Mouse (Mus musculus): ENCODE data around the gene Tmem174. TPM values are rescaled to one million over a fixed set of nuclear protein-coding genes. Genes with fewer than 3 reads are reported as not detected.

Tmem174 gene
- total and polyA plus RNA-seq, 2 experiments from 2014 or later, result 0.10 TPM; not detected in 1

DNA sequence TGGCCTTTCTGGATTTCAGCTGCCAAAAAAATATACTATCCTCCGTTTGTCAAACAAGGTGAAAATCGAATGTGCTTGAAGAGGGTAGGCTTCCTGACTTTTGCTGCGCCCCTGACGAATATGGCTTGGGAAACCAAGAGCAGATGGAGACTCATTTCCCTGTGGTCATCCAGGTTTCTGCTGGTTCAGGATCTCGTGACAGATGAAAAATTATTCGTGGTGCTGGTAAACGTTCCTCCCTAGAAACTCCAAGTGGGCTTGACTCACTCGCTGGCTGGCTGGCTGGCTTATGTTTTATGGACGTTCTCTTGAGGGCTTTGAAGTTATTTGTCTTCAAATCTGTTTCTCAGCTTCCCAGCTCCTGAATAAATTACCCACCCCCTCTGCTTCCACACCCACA, 47.6 kb downstream of the Tmem174 start:
- H3K4me3 ChIP-seq (ENCODE audit: low read depth, low read length), result no peak overlapping the region
- H3K36me3 ChIP-seq (ENCODE audit: insufficient read depth), result no peaks in the 10 kb centered on the region
- WGBS, result 56% methylated on average over 9 of the region's 9 CpGs
- TF ChIP-seq CTCF (IDR thresholded peaks at IDR 0.05; ENCODE audit: low read depth), result no peak
- no peak overlapping the region for H3K4me2 ChIP-seq (ENCODE audit: low read depth)
- DNase-seq (no peak), ATAC-seq (no peak)
- H3K9me3 ChIP-seq (ENCODE audit: low read length), result no peaks in the 10 kb centered on the region
- peaks cover 47% of the 10 kb centered on the region for H3K27me3 ChIP-seq (ENCODE audit: insufficient read depth, low read length)
- no peaks in the 10 kb centered on the region for H3K4me1 ChIP-seq (ENCODE audit: insufficient read depth)
- H3K9ac ChIP-seq, result no peak overlapping the region
- H3K27ac ChIP-seq (ENCODE audit: low read depth, low read length), result no peak overlapping the region

DNA sequence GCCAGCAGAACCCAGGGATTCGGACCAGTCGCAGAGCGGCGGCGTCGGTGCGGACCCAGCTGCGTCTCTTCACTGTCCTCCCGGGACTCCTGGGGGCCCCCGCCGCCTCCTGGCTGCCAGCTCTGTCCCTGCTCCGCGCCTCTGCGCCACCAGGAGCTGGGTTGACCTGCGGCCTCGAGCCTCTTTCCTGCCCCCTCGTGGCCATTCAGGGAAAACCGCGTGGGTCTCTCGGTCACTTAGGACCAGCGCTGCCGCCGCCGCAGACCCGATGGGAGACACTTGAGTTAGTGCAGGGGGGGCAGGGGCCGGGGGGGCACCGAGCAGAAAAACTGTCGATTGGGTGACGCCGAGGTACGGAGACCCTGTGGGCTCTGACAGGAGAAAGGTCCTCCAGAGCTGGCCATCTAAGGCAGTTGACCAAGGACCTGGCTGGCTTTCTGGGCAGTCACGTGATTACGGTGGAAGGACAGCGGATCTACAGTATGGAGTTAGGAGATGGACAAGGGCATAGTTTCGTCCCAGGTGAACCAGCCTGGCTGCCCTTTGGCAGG, 48.2 kb downstream of the Tmem174 start:
- H3K27ac ChIP-seq (ENCODE audit: low read depth, low read length), result no peak overlapping the region
- WGBS, result 3% methylated on average over 35 of the region's 35 CpGs
- H3K9me3 ChIP-seq (ENCODE audit: low read length), result no peaks in the 10 kb centered on the region
- H3K36me3 ChIP-seq (ENCODE audit: insufficient read depth), result no peaks in the 10 kb centered on the region
- peaks cover 52% of the 10 kb centered on the region for H3K27me3 ChIP-seq (ENCODE audit: insufficient read depth, low read length)
- peak; percentile 85 for TF ChIP-seq CTCF (IDR thresholded peaks at IDR 0.05; ENCODE audit: low read depth)
- H3K4me2 ChIP-seq (ENCODE audit: low read depth), result peak overlapping the region; percentile 61
- no peaks in the 10 kb centered on the region for H3K4me1 ChIP-seq (ENCODE audit: insufficient read depth)
- peak; percentile 77 for DNase-seq
- ATAC-seq, result peak; percentile 68
- H3K9ac ChIP-seq, result no peak overlapping the region
- peak overlapping the region; percentile 36 for H3K4me3 ChIP-seq (ENCODE audit: low read depth, low read length)

DNA sequence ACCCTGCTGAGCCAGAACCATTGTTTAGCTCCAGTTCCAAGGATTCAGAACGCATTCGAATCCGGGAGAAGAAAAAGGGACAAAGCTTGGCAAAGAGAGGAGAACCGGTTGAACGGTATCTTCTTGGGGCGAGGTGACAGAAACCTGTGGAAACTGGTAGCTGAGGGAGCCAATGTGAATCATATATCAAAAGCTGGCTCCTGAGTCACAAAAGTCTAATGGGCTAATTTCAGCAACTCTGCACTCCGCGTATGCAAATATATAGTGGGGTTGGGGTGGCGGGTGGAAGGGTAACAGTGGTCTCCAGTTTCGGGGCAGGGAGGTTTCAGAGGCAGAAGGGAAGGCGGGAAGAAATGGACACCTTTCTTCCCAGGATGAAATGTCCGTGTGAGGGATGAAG, 48.7 kb downstream of the Tmem174 start:
- Histone ChIP-seq H3K4me1 (ENCODE audit: insufficient read depth) (no peaks in the 10 kb centered on the region), H3K27me3 (ENCODE audit: insufficient read depth, low read length) (peaks cover 56% of the 10 kb centered on the region), H3K9me3 (ENCODE audit: low read length) (no peaks in the 10 kb centered on the region), H3K9ac (no peak overlapping the region), H3K27ac (ENCODE audit: low read depth, low read length) (no peak overlapping the region), H3K36me3 (ENCODE audit: insufficient read depth) (no peaks in the 10 kb centered on the region), H3K4me3 (ENCODE audit: low read depth, low read length) (peak overlapping the region; percentile 36), H3K4me2 (ENCODE audit: low read depth) (peak overlapping the region; percentile 61)
- no peak for TF ChIP-seq CTCF (IDR thresholded peaks at IDR 0.05; ENCODE audit: low read depth)
- DNase-seq, result no peak
- no peak for ATAC-seq
- 4% methylated on average over 12 of the region's 12 CpGs for WGBS

DNA sequence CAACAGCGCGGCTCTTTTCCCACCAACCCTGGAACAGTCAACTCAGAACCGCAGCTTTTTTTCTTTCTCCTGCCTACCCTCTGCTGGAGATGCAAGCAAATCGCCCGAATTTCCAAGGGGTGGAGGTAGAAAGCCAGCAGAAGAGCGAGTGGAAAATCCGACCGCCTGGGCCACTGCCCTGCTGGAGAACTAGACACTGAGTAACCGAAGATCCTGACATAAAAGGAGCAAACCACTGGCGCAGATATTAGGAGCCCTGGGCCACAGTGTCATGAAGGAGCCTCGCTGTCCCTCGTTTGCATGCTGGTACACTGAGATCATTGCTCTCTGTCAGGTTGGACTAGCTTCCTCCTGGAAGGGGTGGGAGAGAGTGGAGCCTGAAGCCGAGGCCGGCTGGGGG, 49.6 kb downstream of the Tmem174 start:
- 4% methylated on average over 14 of the region's 14 CpGs for WGBS
- H3K4me2 ChIP-seq (ENCODE audit: low read depth), result no peak overlapping the region

DNA sequence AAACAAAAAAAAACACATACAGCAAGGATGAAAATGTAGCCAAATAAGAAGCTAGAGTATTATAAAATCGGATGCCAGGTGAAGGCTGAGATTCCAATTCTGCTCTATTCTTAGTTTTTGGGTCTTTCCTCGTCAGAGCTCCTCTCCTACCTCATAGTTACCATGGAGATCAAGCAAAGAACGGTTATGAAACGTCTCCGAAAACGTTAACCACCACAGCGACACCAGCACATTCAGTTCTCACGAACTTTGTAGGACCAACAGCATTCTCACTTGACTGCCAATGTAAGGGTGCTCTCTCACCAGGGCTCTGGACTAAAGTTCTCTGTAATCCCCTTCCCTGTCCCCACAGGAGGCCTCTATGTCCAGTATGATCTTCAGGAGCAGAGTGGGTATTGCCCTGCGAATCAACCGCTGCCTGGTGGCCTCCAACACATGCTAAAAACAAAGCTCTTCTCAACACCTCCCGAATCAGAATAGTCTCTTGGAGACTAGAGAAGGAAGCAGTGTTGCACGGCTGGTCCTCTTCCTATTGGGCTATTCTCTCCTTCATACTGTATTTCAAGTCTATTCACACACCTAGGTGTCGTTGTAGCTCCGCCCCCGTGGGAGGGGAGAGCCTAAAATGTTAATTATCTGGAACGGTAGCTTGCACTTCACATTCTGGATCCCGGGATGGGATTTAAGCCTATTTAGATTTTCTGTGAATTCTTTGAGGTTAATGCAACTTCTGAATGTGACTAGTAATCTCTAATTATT, 50.2 kb downstream of the Tmem174 start:
- TF ChIP-seq CTCF (IDR thresholded peaks at IDR 0.05; ENCODE audit: low read depth), result no peak
- Histone ChIP-seq H3K27me3 (ENCODE audit: insufficient read depth, low read length) (peaks cover 70% of the 10 kb centered on the region), H3K36me3 (ENCODE audit: insufficient read depth) (no peaks in the 10 kb centered on the region), H3K27ac (ENCODE audit: low read depth, low read length) (no peak overlapping the region), H3K9me3 (ENCODE audit: low read length) (no peaks in the 10 kb centered on the region), H3K4me1 (ENCODE audit: insufficient read depth) (no peaks in the 10 kb centered on the region), H3K4me2 (ENCODE audit: low read depth) (no peak overlapping the region), H3K4me3 (ENCODE audit: low read depth, low read length) (no peak overlapping the region), H3K9ac (no peak overlapping the region)
- ATAC-seq, result peak; percentile 61
- peak; percentile 47 for DNase-seq
- WGBS, result 23% methylated on average over 17 of the region's 17 CpGs

More for the DNA sequence above, 49.6 kb downstream of the Tmem174 start:
- Histone ChIP-seq H3K27me3 (ENCODE audit: insufficient read depth, low read length) (peaks cover 64% of the 10 kb centered on the region), H3K27ac (ENCODE audit: low read depth, low read length) (no peak overlapping the region), H3K9me3 (ENCODE audit: low read length) (no peaks in the 10 kb centered on the region), H3K4me1 (ENCODE audit: insufficient read depth) (no peaks in the 10 kb centered on the region), H3K9ac (no peak overlapping the region), H3K4me3 (ENCODE audit: low read depth, low read length) (no peak overlapping the region), H3K36me3 (ENCODE audit: insufficient read depth) (no peaks in the 10 kb centered on the region)
- TF ChIP-seq CTCF (IDR thresholded peaks at IDR 0.05; ENCODE audit: low read depth), result peak; percentile 42
- ATAC-seq (peak; percentile 59), DNase-seq (peak; percentile 53)

Other genes starting within 250 kb of the Tmem174 start
- gene Gm10320, start 145.4 kb downstream of the Tmem174 start, total RNA-seq (2014; rRNA removed), result 0.69 TPM in 1 of 2 replicates, not detected in the other
- 0.74 and 1.6 TPM in 2 replicates for gene Gm10320, start 145.4 kb downstream of the Tmem174 start, polyA plus RNA-seq (2015; fragmentation: Nextera tagmentation; extraction: Ambion mirVana)
- gene Tmem171, start 57.4 kb upstream of the Tmem174 start, total RNA-seq (2014; rRNA removed), result not detected in 2 replicates
- 0.28 TPM in 1 of 2 replicates, not detected in the other for gene Tmem171, start 57.4 kb upstream of the Tmem174 start, polyA plus RNA-seq (2015; fragmentation: Nextera tagmentation; extraction: Ambion mirVana)
- 19.9 and 25.1 TPM in 2 replicates for gene Fcho2, start 178.0 kb upstream of the Tmem174 start, total RNA-seq (2014; rRNA removed)
- 9.5 and 14.1 TPM in 2 replicates for gene Fcho2, start 178.0 kb upstream of the Tmem174 start, polyA plus RNA-seq (2015; fragmentation: Nextera tagmentation; extraction: Ambion mirVana)

Data from forebrain, postnatal 0 days (tissue).